Mouse (Mus musculus): ENCODE results near the gene Prss23. TPM values are rescaled to one million over a fixed set of nuclear protein-coding genes. Genes with fewer than 3 reads are reported as not detected.

Prss23 gene
- polyA plus RNA-seq, 1 experiment = not detected

DNA sequence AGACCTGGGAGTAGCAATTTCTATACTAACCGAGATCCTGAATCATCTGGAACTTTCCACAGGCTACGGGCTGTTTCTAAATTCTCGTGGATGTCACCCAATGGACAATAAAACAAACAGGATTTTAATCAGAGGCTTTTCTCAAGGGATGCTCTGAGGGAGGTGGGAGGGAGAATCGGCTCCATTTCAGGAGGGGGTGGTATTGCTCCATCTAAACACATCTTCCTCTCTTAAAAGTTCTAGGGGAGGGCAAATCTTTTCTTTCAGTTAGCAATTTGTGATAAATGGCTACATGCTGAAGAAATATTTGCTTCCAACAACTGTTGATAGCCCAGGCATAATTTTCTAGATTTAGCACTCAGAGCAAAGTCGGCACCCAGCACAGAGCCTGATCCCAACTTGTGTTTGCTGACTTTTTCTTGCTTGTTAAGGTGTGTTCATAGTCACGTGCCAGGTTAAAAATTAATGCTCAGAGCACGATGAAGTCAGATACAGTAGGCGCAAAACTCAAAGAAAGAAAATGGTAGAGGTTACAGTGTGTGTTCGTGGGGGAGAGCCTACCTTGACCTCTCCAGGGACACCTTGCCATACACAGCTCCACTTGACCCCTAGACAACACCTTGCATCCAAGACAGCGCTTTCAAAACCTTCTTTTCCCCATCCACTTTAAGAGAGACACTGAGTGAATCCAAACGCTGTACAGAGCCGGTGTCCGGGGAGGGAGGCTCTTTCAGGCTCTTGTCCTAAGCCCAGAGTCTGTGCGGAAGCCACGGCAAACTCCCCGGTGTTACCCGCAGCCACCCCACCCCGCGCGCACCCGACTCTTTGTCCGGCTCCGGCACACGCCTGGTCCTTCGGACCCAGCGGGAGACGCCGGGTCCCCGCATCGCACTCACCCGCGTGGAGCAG lies 10.2 kb downstream of the Prss23 start:
- Histone ChIP-seq H3K27me3 (replicated peaks) (peaks cover 55% of the 10 kb centered on the region), H3K36me3 (replicated peaks; ENCODE audit: low read length) (no peaks in the 10 kb centered on the region), H3K9me3 (peaks cover 20% of the 10 kb centered on the region), H3K4me1 (peaks cover 10% of the 10 kb centered on the region; the same call in 1 of the 2 replicates), H3K4me3 (replicated peaks) (peak overlapping the region; percentile 65)
- TF ChIP-seq FLI1 (IDR thresholded peaks at IDR 0.05; ENCODE audit: low read length) = no peak
- TF ChIP-seq GATA1 (IDR thresholded peaks at IDR 0.05; ENCODE audit: borderline replicate concordance, low read length) = no peak

- Histone ChIP-seq H3K9me3 (no peaks in the 10 kb centered on the region; the same call in 1 of the 2 replicates), H3K36me3 (replicated peaks; ENCODE audit: low read length) (no peaks in the 10 kb centered on the region), H3K27me3 (replicated peaks) (peaks cover 30% of the 10 kb centered on the region), H3K4me3 (replicated peaks) (no peak overlapping the region), H3K4me1 (peaks cover 2% of the 10 kb centered on the region; the same call in 1 of the 2 replicates)
- TF ChIP-seq FLI1 (IDR thresholded peaks at IDR 0.05; ENCODE audit: low read length) (no peak), GATA1 (IDR thresholded peaks at IDR 0.05; ENCODE audit: borderline replicate concordance, low read length) (no peak)
Measured at GRCm38 (mm10) chr7:89511921-89512514, 15.0 kb downstream of the Prss23 start.

- TF ChIP-seq GATA1 (IDR thresholded peaks at IDR 0.05; ENCODE audit: borderline replicate concordance, low read length) (no peak), FLI1 (IDR thresholded peaks at IDR 0.05; ENCODE audit: low read length) (no peak)
- H3K4me1 ChIP-seq = no peaks in the 10 kb centered on the region
- no peaks in the 10 kb centered on the region for H3K36me3 ChIP-seq (replicated peaks; ENCODE audit: low read length)
- peaks cover 10% of the 10 kb centered on the region for H3K27me3 ChIP-seq (replicated peaks)
- H3K9me3 ChIP-seq = no peaks in the 10 kb centered on the region; the same call in 1 of the 2 replicates
- H3K4me3 ChIP-seq (replicated peaks) = no peak overlapping the region
Measured at GRCm38 (mm10) chr7:89508672-89509071, 18.3 kb downstream of the Prss23 start.

GRCm38 (mm10) chr7:89499516-89500307 lies 27.3 kb downstream of the Prss23 start:
- H3K27me3 ChIP-seq (replicated peaks) = peaks cover 31% of the 10 kb centered on the region
- H3K36me3 ChIP-seq (replicated peaks; ENCODE audit: low read length) = no peaks in the 10 kb centered on the region
- peaks cover 3% of the 10 kb centered on the region; the same call in 1 of the 2 replicates for H3K9me3 ChIP-seq
- TF ChIP-seq FLI1 (IDR thresholded peaks at IDR 0.05; ENCODE audit: low read length) (no peak), GATA1 (IDR thresholded peaks at IDR 0.05; ENCODE audit: borderline replicate concordance, low read length) (no peak)
- H3K4me3 ChIP-seq (replicated peaks) = peak overlapping the region; percentile 85
- H3K4me1 ChIP-seq = peaks cover 5% of the 10 kb centered on the region

DNA sequence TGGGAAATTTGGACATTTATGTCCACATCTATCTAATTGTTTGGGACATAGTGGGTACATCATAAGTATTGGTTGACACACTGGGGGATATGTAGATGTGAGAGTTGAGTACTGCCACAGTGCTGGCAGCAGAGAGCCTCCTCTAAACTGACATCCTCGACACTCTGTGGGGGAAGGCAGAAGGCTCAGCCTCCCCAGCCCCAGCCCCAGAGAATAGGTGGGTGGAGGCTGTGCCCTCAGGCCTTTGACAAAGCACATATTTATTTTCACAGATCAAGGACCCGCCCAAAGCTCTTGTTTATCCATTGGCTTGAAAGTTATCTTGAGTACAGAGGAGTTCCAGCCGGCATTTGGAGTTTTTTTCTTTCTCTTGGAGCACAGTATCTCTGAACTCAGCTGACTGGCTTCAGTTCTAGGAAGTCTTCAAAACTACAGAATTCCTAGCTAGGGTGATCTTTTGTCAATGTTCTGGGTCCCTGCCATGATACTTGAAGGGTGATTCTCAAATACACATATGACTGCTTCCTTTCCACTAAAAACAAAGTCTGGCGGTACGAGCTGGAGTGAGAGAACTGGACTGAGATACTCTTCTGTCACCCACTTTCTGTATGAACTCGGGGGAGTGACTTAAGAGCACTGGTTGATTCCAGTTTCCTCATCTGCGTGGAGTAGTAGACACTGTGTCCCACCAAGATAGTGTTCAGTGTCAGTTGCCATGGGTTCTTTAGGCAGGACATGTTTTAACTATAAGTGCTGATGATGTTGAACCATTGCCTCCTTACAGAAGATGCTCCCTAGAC lies 43.0 kb downstream of the Prss23 start:
- no peak for TF ChIP-seq GATA1 (IDR thresholded peaks at IDR 0.05; ENCODE audit: borderline replicate concordance, low read length)
- TF ChIP-seq FLI1 (IDR thresholded peaks at IDR 0.05; ENCODE audit: low read length) = no peak
- Histone ChIP-seq H3K27me3 (replicated peaks) (peaks cover 9% of the 10 kb centered on the region), H3K4me3 (replicated peaks) (no peak overlapping the region), H3K4me1 (no peaks in the 10 kb centered on the region), H3K36me3 (replicated peaks; ENCODE audit: low read length) (no peaks in the 10 kb centered on the region), H3K9me3 (no peaks in the 10 kb centered on the region)

DNA sequence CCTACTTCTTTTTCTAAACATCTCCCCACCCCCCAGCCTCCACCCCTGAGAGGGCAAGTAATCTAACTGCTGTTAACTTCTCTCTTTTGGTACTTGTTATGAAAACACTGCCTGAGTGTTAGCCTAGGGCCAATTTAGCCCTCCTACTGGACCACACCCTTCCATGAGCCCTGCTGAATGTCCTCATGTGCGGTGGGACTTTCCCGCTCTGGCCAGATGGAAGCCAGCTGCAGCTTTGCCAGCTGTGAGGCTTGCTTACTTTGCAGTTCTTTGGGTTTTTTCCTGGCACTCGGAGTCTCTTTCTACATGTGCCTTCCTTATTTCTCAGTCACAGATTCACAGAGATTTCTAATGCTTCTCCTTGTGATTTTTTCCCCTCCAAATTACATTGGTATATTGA lies 45.3 kb downstream of the Prss23 start:
- Histone ChIP-seq H3K9me3 (no peaks in the 10 kb centered on the region), H3K36me3 (replicated peaks; ENCODE audit: low read length) (no peaks in the 10 kb centered on the region), H3K27me3 (replicated peaks) (peaks cover 15% of the 10 kb centered on the region), H3K4me1 (no peaks in the 10 kb centered on the region), H3K4me3 (replicated peaks) (no peak overlapping the region)
- TF ChIP-seq GATA1 (IDR thresholded peaks at IDR 0.05; ENCODE audit: borderline replicate concordance, low read length) = no peak
- no peak for TF ChIP-seq FLI1 (IDR thresholded peaks at IDR 0.05; ENCODE audit: low read length)

DNA sequence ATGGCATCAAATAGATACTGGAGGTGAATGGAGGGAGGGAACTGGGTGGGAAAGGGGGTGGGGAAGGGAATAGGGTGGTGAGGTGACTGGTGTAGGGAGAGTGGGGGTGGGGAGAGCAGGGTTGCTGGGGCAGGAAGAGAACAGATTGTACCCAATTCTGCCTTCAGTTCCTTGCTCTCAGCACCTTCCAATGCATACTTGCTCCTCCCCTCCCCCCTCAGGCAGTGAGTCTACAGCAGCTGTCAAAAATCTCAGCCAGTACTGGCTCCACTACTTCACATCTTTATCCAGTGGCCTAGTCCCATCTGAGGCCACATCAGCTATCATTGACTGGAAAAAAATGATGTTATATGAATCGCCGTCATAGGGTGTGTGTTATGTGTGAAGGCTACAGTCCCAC lies 48.5 kb downstream of the Prss23 start:
- no peaks in the 10 kb centered on the region for H3K36me3 ChIP-seq (replicated peaks; ENCODE audit: low read length)
- no peak overlapping the region for H3K4me3 ChIP-seq (replicated peaks)
- no peak for TF ChIP-seq GATA1 (IDR thresholded peaks at IDR 0.05; ENCODE audit: borderline replicate concordance, low read length)
- H3K9me3 ChIP-seq = no peaks in the 10 kb centered on the region
- H3K27me3 ChIP-seq (replicated peaks) = peaks cover 20% of the 10 kb centered on the region
- no peaks in the 10 kb centered on the region for H3K4me1 ChIP-seq

DNA sequence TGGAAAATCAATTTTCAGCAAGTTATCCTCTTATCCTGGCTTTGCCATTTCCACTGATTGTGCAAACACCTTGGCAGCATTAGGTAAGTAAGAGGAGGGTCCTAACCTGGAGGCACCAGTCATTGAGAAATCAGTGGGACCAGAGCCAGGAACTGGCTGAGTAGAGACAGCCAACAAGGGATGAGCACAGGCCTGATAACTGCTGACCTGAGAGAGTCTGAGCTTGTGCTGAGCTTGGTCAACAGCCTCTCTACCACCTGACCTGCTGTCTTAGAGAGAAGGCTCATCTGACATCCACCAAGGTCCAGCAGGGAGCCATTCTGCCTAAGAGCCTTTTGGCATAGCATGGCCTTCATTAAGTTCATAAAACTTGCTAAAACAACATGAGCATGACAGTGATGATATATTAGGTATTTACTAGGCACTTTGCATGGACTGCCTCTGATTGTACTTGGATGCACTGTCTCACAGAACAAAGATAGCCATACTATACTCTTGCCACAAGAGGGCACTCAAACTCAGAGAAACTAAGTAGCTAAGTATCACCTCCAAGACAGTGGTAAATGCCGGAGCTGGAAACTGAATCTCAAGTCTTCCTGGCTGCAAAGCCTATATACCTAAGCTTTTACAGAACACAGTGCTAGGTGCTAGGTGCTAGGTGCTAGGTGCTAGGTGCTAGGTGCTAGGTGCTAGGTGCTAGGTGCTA lies 49.5 kb downstream of the Prss23 start:
- Histone ChIP-seq H3K27me3 (replicated peaks) (peaks cover 20% of the 10 kb centered on the region), H3K36me3 (replicated peaks; ENCODE audit: low read length) (no peaks in the 10 kb centered on the region)

More for the DNA sequence above, 49.5 kb downstream of the Prss23 start:
- H3K9me3 ChIP-seq = no peaks in the 10 kb centered on the region
- H3K4me1 ChIP-seq = no peaks in the 10 kb centered on the region
- no peak for TF ChIP-seq GATA1 (IDR thresholded peaks at IDR 0.05; ENCODE audit: borderline replicate concordance, low read length)
- TF ChIP-seq FLI1 (IDR thresholded peaks at IDR 0.05; ENCODE audit: low read length) = no peak
- H3K4me3 ChIP-seq (replicated peaks) = no peak overlapping the region
